Mouse (Mus musculus) liver, embryonic 16.5 days (tissue): ENCODE results near the gene Tpm1. TPM values are rescaled to one million over a fixed set of nuclear protein-coding genes. Genes with fewer than 3 reads are reported as not detected.
A peak's percentile ranks its signal among the peaks of the same experiment; 100 is the strongest.

ENCODE experiments used
- ATAC-seq: fragments of 200-750 bp; cut with Nextera tagmentation; 2 replicates; pipeline ENCODE4 v1.8.0; 2017; ENCODE audit warnings: low read depth, mild to moderate bottlenecking, moderate number of reproducible peaks, moderate library complexity
- H3K27ac ChIP-seq: fragments of 300-500 bp; sonication (generic); 2 replicates; pipeline ENCODE4 v1.5.1; 2014; ENCODE audit warnings: mild to moderate bottlenecking, low read length
- H3K27me3 ChIP-seq: fragments of 300-500 bp; sonication (generic); 2 replicates; pipeline ENCODE4 v1.6.1; 2014; ENCODE audit warnings: low read depth, low read length, mixed read lengths; ENCODE audit not compliant: control insufficient read depth, insufficient read depth
- H3K36me3 ChIP-seq: fragments of 300-500 bp; sonication (generic); 2 replicates; pipeline ENCODE4 v1.6.1; 2014; ENCODE audit warnings: mild to moderate bottlenecking; ENCODE audit not compliant: control insufficient read depth, insufficient read depth
- H3K4me1 ChIP-seq: fragments of 300-500 bp; sonication (generic); 2 replicates; pipeline ENCODE4 v1.6.1; 2014; ENCODE audit warnings: low read depth, low read length, mixed read lengths; ENCODE audit not compliant: control insufficient read depth
- H3K4me2 ChIP-seq: fragments of 300-500 bp; sonication (generic); 2 replicates; pipeline ENCODE4 v1.6.1; 2014; ENCODE audit warnings: low read depth, low read length, mixed read lengths
- H3K4me3 ChIP-seq: fragments of 300-500 bp; sonication (generic); 2 replicates; pipeline ENCODE4 v1.5.1; 2014; ENCODE audit warnings: low read depth, mild to moderate bottlenecking, low read length
- H3K9ac ChIP-seq: fragments of 300-500 bp; sonication (generic); 2 replicates; pipeline ENCODE4 v1.6.1; 2014; ENCODE audit warnings: low read depth, low read length
- H3K9me3 ChIP-seq: fragments of 300-500 bp; sonication (generic); replicated peaks from 2 replicates; pipeline ENCODE4 v1.6.1; 2016; ENCODE audit warnings: low read length; ENCODE audit not compliant: control insufficient read depth
- WGBS: fragments of 180-500 bp; shearing (Covaris S2); extraction: QIAGEN DNeasy Blood & Tissue Kit; methylation state at CpG from one replicate; pipeline ENCODE4 v1.1.7; 2014; ENCODE audit not compliant: insufficient replicate concordance; 5-methylcytosine and 5-hydroxymethylcytosine counted together
- polyA plus RNA-seq: library from polyadenylated mRNA; unstranded; fragments of >200 nt; fragmentation: Nextera tagmentation; extraction: Ambion mirVana; gene quantifications from 2 replicates; pipeline ENCODE4 v1.2.1, GENCODE M21; 2015

Gene Tpm1
- polyA plus RNA-seq, 1 experiment from 2014 or later, result 145 TPM

- Histone ChIP-seq H3K27me3 (no peaks in the 10 kb centered on the region), H3K4me3 (no peak overlapping the region), H3K36me3 (no peaks in the 10 kb centered on the region), H3K4me1 (peaks cover 44% of the 10 kb centered on the region), H3K4me2 (peak overlapping the region; percentile 52), H3K27ac (no peak overlapping the region; the same call in 1 of the 2 replicates), H3K9me3 (no peaks in the 10 kb centered on the region), H3K9ac (no peak overlapping the region)
- ATAC-seq, result no peak
- WGBS, result 61% methylated on average over 6 of the region's 6 CpGs
These were observed 59.6 kb downstream of the Tpm1 start for GRCm38 (mm10) chr9:66989581-66989980.

- no peaks in the 10 kb centered on the region for H3K9me3 ChIP-seq
- peaks cover 44% of the 10 kb centered on the region for H3K4me1 ChIP-seq
- 0 out of 2 replicates have a peak, but pooled peaks have one; percentile 35 for ATAC-seq
- peak overlapping the region; percentile 52 for H3K4me2 ChIP-seq
- H3K36me3 ChIP-seq, result no peaks in the 10 kb centered on the region
- H3K27me3 ChIP-seq, result no peaks in the 10 kb centered on the region
- peak overlapping the region; percentile 79 for H3K27ac ChIP-seq
- peak overlapping the region; percentile 23 for H3K4me3 ChIP-seq
- peak overlapping the region; percentile 48 for H3K9ac ChIP-seq
- WGBS, result 43% methylated on average over 6 of the region's 6 CpGs
These were observed 60.3 kb downstream of the Tpm1 start for GRCm38 (mm10) chr9:66988888-66989414.

- peak; percentile 89 for ATAC-seq
These were observed 60.9 kb downstream of the Tpm1 start for GRCm38 (mm10) chr9:66988198-66988887.

GRCm38 (mm10) chr9:66985377-66985776 lies 63.8 kb downstream of the Tpm1 start:
- Histone ChIP-seq H3K4me2 (no peak overlapping the region), H3K9me3 (no peaks in the 10 kb centered on the region), H3K9ac (no peak overlapping the region), H3K27ac (no peak overlapping the region), H3K4me3 (no peak overlapping the region), H3K36me3 (no peaks in the 10 kb centered on the region), H3K4me1 (peaks cover 34% of the 10 kb centered on the region), H3K27me3 (no peaks in the 10 kb centered on the region)
- WGBS, result 48% methylated on average over 7 of the region's 7 CpGs
- no peak for ATAC-seq

More at GRCm38 (mm10) chr9:66988198-66988887, 60.9 kb downstream of the Tpm1 start:
- Histone ChIP-seq H3K4me2 (peak overlapping the region; percentile 52), H3K9me3 (no peaks in the 10 kb centered on the region), H3K27me3 (no peaks in the 10 kb centered on the region), H3K4me1 (peaks cover 44% of the 10 kb centered on the region), H3K9ac (peak overlapping the region; percentile 48), H3K36me3 (no peaks in the 10 kb centered on the region), H3K4me3 (peak overlapping the region; percentile 23), H3K27ac (peak overlapping the region; percentile 79)
- WGBS, result 39% methylated on average over 11 of the region's 11 CpGs

GRCm38 (mm10) chr9:66982085-66982484 lies 67.1 kb downstream of the Tpm1 start:
- WGBS, result 77% methylated on average over 7 of the region's 7 CpGs
- Histone ChIP-seq H3K36me3 (no peaks in the 10 kb centered on the region), H3K4me2 (no peak overlapping the region), H3K9ac (no peak overlapping the region), H3K4me3 (no peak overlapping the region), H3K27me3 (no peaks in the 10 kb centered on the region), H3K27ac (no peak overlapping the region), H3K9me3 (no peaks in the 10 kb centered on the region), H3K4me1 (peaks cover 5% of the 10 kb centered on the region)
- no peak for ATAC-seq

- ATAC-seq, result peak; percentile 48; the same call in 1 of the 2 replicates
- Histone ChIP-seq H3K27ac (no peak overlapping the region), H3K4me1 (peaks cover 5% of the 10 kb centered on the region), H3K4me3 (no peak overlapping the region), H3K9ac (no peak overlapping the region), H3K36me3 (no peaks in the 10 kb centered on the region), H3K4me2 (no peak overlapping the region), H3K27me3 (no peaks in the 10 kb centered on the region), H3K9me3 (no peaks in the 10 kb centered on the region)
- 6% methylated on average over 5 of the region's 5 CpGs for WGBS
These were observed 68.7 kb downstream of the Tpm1 start for GRCm38 (mm10) chr9:66980458-66980857.

- no peak overlapping the region for H3K4me3 ChIP-seq
- WGBS, result 54% methylated on average over 1 of the region's 1 CpGs
- H3K4me2 ChIP-seq, result no peak overlapping the region
- H3K36me3 ChIP-seq, result no peaks in the 10 kb centered on the region
- H3K9ac ChIP-seq, result no peak overlapping the region
- peaks cover 8% of the 10 kb centered on the region for H3K4me1 ChIP-seq
- H3K27ac ChIP-seq, result no peak overlapping the region
- ATAC-seq, result no peak
- no peaks in the 10 kb centered on the region for H3K27me3 ChIP-seq
- H3K9me3 ChIP-seq, result no peaks in the 10 kb centered on the region
These were observed 70.7 kb downstream of the Tpm1 start for GRCm38 (mm10) chr9:66978468-66978867.

GRCm38 (mm10) chr9:66977982-66978381 lies 71.2 kb downstream of the Tpm1 start:
- no peak overlapping the region for H3K27ac ChIP-seq
- H3K27me3 ChIP-seq, result no peaks in the 10 kb centered on the region
- peaks cover 8% of the 10 kb centered on the region for H3K4me1 ChIP-seq
- no peak overlapping the region for H3K9ac ChIP-seq
- no peak overlapping the region for H3K4me2 ChIP-seq
- no peaks in the 10 kb centered on the region for H3K9me3 ChIP-seq
- WGBS, result 57% methylated on average over 1 of the region's 1 CpGs
- ATAC-seq, result no peak
- no peak overlapping the region for H3K4me3 ChIP-seq
- H3K36me3 ChIP-seq, result no peaks in the 10 kb centered on the region

GRCm38 (mm10) chr9:66977121-66977520 lies 72.1 kb downstream of the Tpm1 start:
- no peaks in the 10 kb centered on the region for H3K36me3 ChIP-seq
- ATAC-seq, result no peak
- WGBS, result 67% methylated on average over 5 of the region's 5 CpGs
- no peak overlapping the region for H3K4me3 ChIP-seq
- no peak overlapping the region for H3K4me2 ChIP-seq
- no peak overlapping the region for H3K9ac ChIP-seq
- no peak overlapping the region for H3K27ac ChIP-seq
- H3K27me3 ChIP-seq, result no peaks in the 10 kb centered on the region
- H3K4me1 ChIP-seq, result peaks cover 8% of the 10 kb centered on the region
- H3K9me3 ChIP-seq, result no peaks in the 10 kb centered on the region
